Mouse (Mus musculus): Measurements from ENCODE around the gene Wdr54. TPM values are rescaled to one million over a fixed set of nuclear protein-coding genes. Genes with fewer than 3 reads are reported as not detected.

The Wdr54 gene
- total and polyA plus RNA-seq, 3 experiments, result 1.9 to 10.3 (median 7.8) TPM

DNA sequence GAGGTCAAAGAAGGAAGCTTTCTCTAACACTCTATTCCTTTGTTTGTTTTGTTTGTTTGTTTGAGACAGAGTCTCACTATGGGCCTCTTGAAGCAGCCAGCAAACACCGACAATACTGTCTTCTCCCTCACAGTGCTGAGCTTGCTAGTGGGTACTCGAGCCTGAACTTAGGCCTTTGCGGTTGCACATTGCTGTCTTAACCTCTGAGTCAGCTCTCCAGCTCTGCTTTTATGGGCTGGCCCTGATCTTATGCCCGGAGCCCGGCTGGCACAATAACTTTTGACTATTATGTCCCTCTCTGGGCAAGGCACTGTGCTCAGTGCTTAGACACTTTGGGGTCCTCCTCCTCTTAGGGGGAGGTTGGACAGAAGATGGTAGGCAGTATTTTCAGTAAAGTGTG is 13.7 kb upstream of the Wdr54 start:
- in situ Hi-C loops (cut with MboI; ENCODE audit: low pct_ligation_motif_present, low pct_unique_long_range_greater_than_20kb, low sequenced_read_pairs), result loop anchor here (5.0 kb wide), 1 partner anchor 37 kb away; no protein-coding TSS in a partner anchor
- Histone ChIP-seq H3K27me3 (replicated peaks) (no peaks in the 10 kb centered on the region), H3K4me2 (ENCODE audit: insufficient read depth, low read depth, poor library complexity, severe bottlenecking) (no peak overlapping the region), H3K36me3 (replicated peaks in 1 of 2; ENCODE audit: control insufficient read depth in 1 of 2, insufficient read depth in 1 of 2, low read length in 1 of 2) (peaks cover 0 to 27% of the 10 kb centered on the region in 2 experiments), H3K4me3 (replicated peaks in 1 of 3; ENCODE audit: low read depth in 2 of 3, low read length in 2 of 3, poor library complexity in 1 of 3) (no peak overlapping the region), H3K4me1 (ENCODE audit: control insufficient read depth in 1 of 2, insufficient read depth in 2 of 2) (peaks cover 5 to 18% of the 10 kb centered on the region in 2 experiments; a peak in 3 of 4 replicates), H3K9me3 (replicated peaks; ENCODE audit: low read length) (no peaks in the 10 kb centered on the region), H3K27ac (ENCODE audit: insufficient read depth, low read depth) (no peak overlapping the region), H3K79me2 (replicated peaks; ENCODE audit: control insufficient read depth, extremely low read depth, insufficient read depth, poor library complexity, severe bottlenecking) (no peaks in the 10 kb centered on the region; the same call in none of the 2 replicates), H3K9ac (ENCODE audit: insufficient read depth, low read depth) (no peak overlapping the region)
- no peak for TF ChIP-seq RCOR1 (conservative IDR thresholded peaks at IDR 0.05; ENCODE audit: low read depth, low read length)
- TF ChIP-seq HCFC1 (IDR thresholded peaks at IDR 0.05; ENCODE audit: low read depth, low read length), result no peak
- TF ChIP-seq GABPA (IDR thresholded peaks at IDR 0.05; ENCODE audit: insufficient replicate concordance, low read depth, low read length), result no peak
- no peak for TF ChIP-seq ZNF384 (IDR thresholded peaks at IDR 0.05; ENCODE audit: low read depth, low read length)
- no peak for TF ChIP-seq JUN (IDR thresholded peaks at IDR 0.05; ENCODE audit: insufficient read depth, low read depth, low read length)
- TF ChIP-seq JUND (conservative IDR thresholded peaks at IDR 0.05; ENCODE audit: low read depth, low read length), result no peak
- TF ChIP-seq MAX (IDR thresholded peaks at IDR 0.05; ENCODE audit: low read length), result no peak
- TF ChIP-seq ZKSCAN1 (IDR thresholded peaks at IDR 0.05; ENCODE audit: borderline replicate concordance, low read depth, low read length), result no peak
- TF ChIP-seq NRF1 (IDR thresholded peaks at IDR 0.05; ENCODE audit: low read depth, low read length), result no peak
- no peak for TF ChIP-seq TBP (conservative IDR thresholded peaks at IDR 0.05; ENCODE audit: low read depth, low read length)
- no peak for TF ChIP-seq PAX5 (IDR thresholded peaks at IDR 0.05; ENCODE audit: low read length)
- TF ChIP-seq MXI1 (IDR thresholded peaks at IDR 0.05; ENCODE audit: low read depth, low read length), result no peak
- no peak for TF ChIP-seq TCF12 (IDR thresholded peaks at IDR 0.05; ENCODE audit: low read depth, low read length)
- TF ChIP-seq POLR2A (IDR thresholded peaks at IDR 0.05; ENCODE audit: low read depth, low read length), result no peak
- TF ChIP-seq ELF1 (IDR thresholded peaks at IDR 0.05; ENCODE audit: low read depth, low read length), result no peak
- no peak for TF ChIP-seq ZC3H11A (IDR thresholded peaks at IDR 0.05; ENCODE audit: low read depth, low read length)
- TF ChIP-seq CHD2 (IDR thresholded peaks at IDR 0.05; ENCODE audit: low read length), result no peak
- no peak for TF ChIP-seq KAT2A (IDR thresholded peaks at IDR 0.05; ENCODE audit: insufficient replicate concordance, low read length)
- no peak for DNase-seq (ENCODE audit: extremely low read depth)
- dilution Hi-C loops (cut with MboI; ENCODE audit: extremely low pct_ligation_motif_present, extremely low pct_unique_long_range_greater_than_20kb, low sequenced_read_pairs), result no loop called here

- H3K9me3 ChIP-seq (replicated peaks; ENCODE audit: low read length), result no peaks in the 10 kb centered on the region
- in situ Hi-C loops (cut with MboI; ENCODE audit: low pct_ligation_motif_present, low pct_unique_long_range_greater_than_20kb, low sequenced_read_pairs), result loop anchor here (5.0 kb wide), 1 partner anchor 41 kb away; no protein-coding TSS in a partner anchor
- H3K79me2 ChIP-seq (replicated peaks; ENCODE audit: control insufficient read depth, extremely low read depth, insufficient read depth, poor library complexity, severe bottlenecking), result no peaks in the 10 kb centered on the region; the same call in none of the 2 replicates
- peaks cover 5 to 22% of the 10 kb centered on the region in 2 experiments; a peak in 3 of 4 replicates for H3K4me1 ChIP-seq (ENCODE audit: control insufficient read depth in 1 of 2, insufficient read depth in 2 of 2)
- TF ChIP-seq MXI1 (IDR thresholded peaks at IDR 0.05; ENCODE audit: low read depth, low read length), result no peak
- TF ChIP-seq PAX5 (IDR thresholded peaks at IDR 0.05; ENCODE audit: low read length), result no peak
- TF ChIP-seq IRF4 (IDR thresholded peaks at IDR 0.05; ENCODE audit: low read depth, low read length), result no peak
- TF ChIP-seq MYC (IDR thresholded peaks at IDR 0.05; ENCODE audit: low read depth, low read length), result no peak
- TF ChIP-seq ELF1 (IDR thresholded peaks at IDR 0.05; ENCODE audit: low read depth, low read length), result no peak
- no peak for TF ChIP-seq JUND (conservative IDR thresholded peaks at IDR 0.05; ENCODE audit: low read depth, low read length)
- TF ChIP-seq POLR2A (IDR thresholded peaks at IDR 0.05; ENCODE audit: low read depth, low read length), result no peak
- no peak for TF ChIP-seq NRF1 (IDR thresholded peaks at IDR 0.05; ENCODE audit: low read depth, low read length)
- TF ChIP-seq JUN (IDR thresholded peaks at IDR 0.05; ENCODE audit: insufficient read depth, low read depth, low read length), result no peak
- TF ChIP-seq ZC3H11A (IDR thresholded peaks at IDR 0.05; ENCODE audit: low read depth, low read length), result no peak
- H3K36me3 ChIP-seq (replicated peaks in 1 of 2; ENCODE audit: control insufficient read depth in 1 of 2, insufficient read depth in 1 of 2, low read length in 1 of 2), result peaks cover 0 to 11% of the 10 kb centered on the region in 2 experiments
- peak overlapping the region; percentile 93 for H3K4me2 ChIP-seq (ENCODE audit: insufficient read depth, low read depth, poor library complexity, severe bottlenecking)
- H3K4me3 ChIP-seq (replicated peaks in 1 of 3; ENCODE audit: low read depth in 2 of 3, low read length in 2 of 3, poor library complexity in 1 of 3), result peak overlapping the region; percentile 75 to 91 (median 85)
- H3K27ac ChIP-seq (ENCODE audit: insufficient read depth, low read depth), result no peak overlapping the region
- DNase-seq (ENCODE audit: extremely low read depth), result peak; percentile 27
- peak overlapping the region; percentile 91 for H3K9ac ChIP-seq (ENCODE audit: insufficient read depth, low read depth)
- dilution Hi-C loops (cut with MboI; ENCODE audit: extremely low pct_ligation_motif_present, extremely low pct_unique_long_range_greater_than_20kb, low sequenced_read_pairs), result no loop called here
- peaks cover 2% of the 10 kb centered on the region for H3K27me3 ChIP-seq (replicated peaks)
These were observed 10.0 kb upstream of the Wdr54 start for GRCm38 (mm10) chr6:83166243-83166630.

All from CH12.LX (cell line).